Mouse (Mus musculus) heart, postnatal 36 days (tissue): ENCODE data around the gene Pcsk1. TPM values are rescaled to one million over a fixed set of nuclear protein-coding genes. Genes with fewer than 3 reads are reported as not detected.

ENCODE experiments used
- DNase-seq, 2 experiments: peaks; one replicate each; pipeline ENCODE4 v3.0.0; 2021 to 2022
- intact Hi-C: fragments of 180-260 bp; cut with DNase I; formaldehyde crosslinking; loops from one replicate; pipeline ENCODE4 v1.15.1; 2025
- total RNA-seq, 2 experiments: library from RNA; stranded (reverse); gene quantifications; 2 replicates each; pipeline ENCODE4 v1.2.3; 2021

Gene Pcsk1
- total RNA-seq = under 1 TPM; 0.11 to 0.19 TPM

- intact Hi-C loops = no loop called here
Observed at GRCm38 (mm10) chr13:75089721-75090410, at the start of gene Pcsk1. Gene Pcsk1 (plus strand): TSS chr13:75089826.

GRCm38 (mm10) chr13:75058818-75059217 is 30.8 kb upstream of the Pcsk1 start:
- intact Hi-C loops = no loop called here
- DNase-seq = no peak

More at GRCm38 (mm10) chr13:75089721-75090410, at the start of gene Pcsk1:
- no peak for DNase-seq

- intact Hi-C loops = no loop called here
- DNase-seq = no peak
Observed at GRCm38 (mm10) chr13:75063947-75064346, 25.7 kb upstream of the Pcsk1 start.

GRCm38 (mm10) chr13:75088597-75088996 is 1.0 kb upstream of the Pcsk1 start:
- DNase-seq = no peak

GRCm38 (mm10) chr13:75090411-75090779 is 769 bp downstream of the Pcsk1 start:
- no peak for DNase-seq
- intact Hi-C loops = no loop called here

More at GRCm38 (mm10) chr13:75088597-75088996, 1.0 kb upstream of the Pcsk1 start:
- intact Hi-C loops = no loop called here

GRCm38 (mm10) chr13:75091071-75091470 is 1.4 kb downstream of the Pcsk1 start:
- intact Hi-C loops = no loop called here
- DNase-seq = no peak

- DNase-seq = no peak
- intact Hi-C loops = no loop called here
Observed at GRCm38 (mm10) chr13:75095487-75095886, 5.9 kb downstream of the Pcsk1 start.

- intact Hi-C loops = no loop called here
- DNase-seq = no peak
Observed at GRCm38 (mm10) chr13:75113114-75113513, 23.5 kb downstream of the Pcsk1 start.

GRCm38 (mm10) chr13:75114007-75114424 is 24.4 kb downstream of the Pcsk1 start:
- intact Hi-C loops = no loop called here
- DNase-seq = no peak

GRCm38 (mm10) chr13:75114838-75115237 is 25.2 kb downstream of the Pcsk1 start:
- DNase-seq = no peak
- intact Hi-C loops = no loop called here

- no peak for DNase-seq
- intact Hi-C loops = no loop called here
Observed at GRCm38 (mm10) chr13:75135833-75136232, 46.2 kb downstream of the Pcsk1 start.

GRCm38 (mm10) chr13:75160661-75161060 is 71.0 kb downstream of the Pcsk1 start:
- no peak for DNase-seq
- intact Hi-C loops = no loop called here

GRCm38 (mm10) chr13:75163408-75163807 is 73.8 kb downstream of the Pcsk1 start:
- no peak for DNase-seq
- intact Hi-C loops = no loop called here
